Mouse (Mus musculus) midbrain, embryonic 16.5 days (tissue): ENCODE results near the gene Mon2. TPM values are rescaled to one million over a fixed set of nuclear protein-coding genes. Genes with fewer than 3 reads are reported as not detected.
"Not testable (repeated sequence)": the region's sequence is repeated elsewhere in the genome, so short reads cannot be mapped to it uniquely, and the experiment has no call there.

Experiments used
- ATAC-seq: fragments of 200-750 bp; cut with Nextera tagmentation; 2 replicates; pipeline ENCODE4 v1.8.0; 2017; ENCODE audit warnings: moderate TSS enrichment
- H3K27ac ChIP-seq: fragments of 300-500 bp; sonication (generic); 2 replicates; pipeline ENCODE4 v1.5.1; 2014; ENCODE audit warnings: mild to moderate bottlenecking, low read length, mixed read lengths
- H3K27me3 ChIP-seq: fragments of 300-500 bp; sonication (generic); 2 replicates; pipeline ENCODE4 v1.6.1; 2014; ENCODE audit warnings: low read depth, low read length, mixed read lengths; ENCODE audit not compliant: control insufficient read depth, insufficient read depth
- H3K36me3 ChIP-seq: fragments of 300-500 bp; sonication (generic); 2 replicates; pipeline ENCODE4 v1.6.1; 2014; ENCODE audit warnings: mild to moderate bottlenecking, low read length, moderate library complexity, mixed read lengths; ENCODE audit not compliant: control insufficient read depth, insufficient read depth
- H3K4me1 ChIP-seq: fragments of 300-500 bp; sonication (generic); 2 replicates; pipeline ENCODE4 v1.6.1; 2014; ENCODE audit warnings: mild to moderate bottlenecking, low read length, mixed read lengths; ENCODE audit not compliant: control insufficient read depth, insufficient read depth
- H3K4me2 ChIP-seq: fragments of 300-500 bp; sonication (generic); 2 replicates; pipeline ENCODE4 v1.6.1; 2014; ENCODE audit warnings: mild to moderate bottlenecking, low read length, mixed read lengths
- H3K4me3 ChIP-seq: fragments of 300-500 bp; sonication (generic); 2 replicates; pipeline ENCODE4 v1.5.1; 2014; ENCODE audit warnings: low read depth, mild to moderate bottlenecking, low read length, moderate library complexity, mixed read lengths
- H3K9ac ChIP-seq: fragments of 300-500 bp; sonication (generic); 2 replicates; pipeline ENCODE4 v1.6.1; 2014; ENCODE audit warnings: low read depth, low read length, mixed read lengths
- H3K9me3 ChIP-seq: fragments of 300-500 bp; sonication (generic); replicated peaks from 2 replicates; pipeline ENCODE4 v1.6.1; 2014; ENCODE audit warnings: mild to moderate bottlenecking, low read length, mixed read lengths; ENCODE audit not compliant: control insufficient read depth, poor library complexity, severe bottlenecking
- WGBS: fragments of 180-500 bp; shearing (Covaris S2); extraction: QIAGEN DNeasy Blood & Tissue Kit; methylation state at CpG from one replicate; pipeline ENCODE4 v1.1.7; 2014; 5-methylcytosine and 5-hydroxymethylcytosine counted together
- polyA plus RNA-seq: library from polyadenylated mRNA; unstranded; fragments of >200 nt; fragmentation: Nextera tagmentation; extraction: Ambion mirVana; gene quantifications from 2 replicates; pipeline ENCODE4 v1.2.1, GENCODE M21; 2015

The Mon2 gene
- polyA plus RNA-seq, 1 experiment from 2014 or later, result 23.2 TPM

GRCm38 (mm10) chr10:122970188-122970587 is 106.1 kb downstream of the Mon2 start:
- no peak overlapping the region for H3K27ac ChIP-seq
- no peaks in the 10 kb centered on the region for H3K4me1 ChIP-seq
- H3K9ac ChIP-seq, result no peak overlapping the region
- H3K27me3 ChIP-seq, result no peaks in the 10 kb centered on the region
- H3K9me3 ChIP-seq, result no peaks in the 10 kb centered on the region
- H3K4me3 ChIP-seq, result no peak overlapping the region
- H3K36me3 ChIP-seq, result no peaks in the 10 kb centered on the region
- ATAC-seq, result no peak
- 91% methylated on average over 7 of the region's 7 CpGs for WGBS
- H3K4me2 ChIP-seq, result no peak overlapping the region

- peaks cover 14% of the 10 kb centered on the region for H3K4me1 ChIP-seq
- no peak overlapping the region for H3K9ac ChIP-seq
- no peak overlapping the region for H3K27ac ChIP-seq
- no peak overlapping the region for H3K4me2 ChIP-seq
- no peaks in the 10 kb centered on the region for H3K9me3 ChIP-seq
- no peaks in the 10 kb centered on the region for H3K36me3 ChIP-seq
- no peak overlapping the region for H3K4me3 ChIP-seq
- no peak for ATAC-seq
- no peaks in the 10 kb centered on the region for H3K27me3 ChIP-seq
- WGBS, result 84% methylated on average over 7 of the region's 7 CpGs
Measured at GRCm38 (mm10) chr10:122966421-122966820, 109.9 kb downstream of the Mon2 start.

- not testable (repeated sequence) for H3K9me3 ChIP-seq, H3K36me3 ChIP-seq, H3K27ac ChIP-seq, H3K9ac ChIP-seq, ATAC-seq, H3K4me3 ChIP-seq, H3K4me2 ChIP-seq, H3K27me3 ChIP-seq
- 54% methylated on average over 4 of the region's 5 CpGs for WGBS
- H3K4me1 ChIP-seq, result peaks cover 16% of the 10 kb centered on the region
Measured at GRCm38 (mm10) chr10:122965650-122966049, 110.7 kb downstream of the Mon2 start.

GRCm38 (mm10) chr10:122964241-122964636 is 112.1 kb downstream of the Mon2 start:
- no peaks in the 10 kb centered on the region for H3K9me3 ChIP-seq
- no peak overlapping the region for H3K4me3 ChIP-seq
- H3K9ac ChIP-seq, result no peak overlapping the region; the same call in 1 of the 2 replicates
- no peaks in the 10 kb centered on the region for H3K36me3 ChIP-seq
- ATAC-seq, result peak; percentile 55; the same call in 1 of the 2 replicates
- peak overlapping the region; percentile 51 for H3K4me2 ChIP-seq
- peaks cover 16% of the 10 kb centered on the region for H3K4me1 ChIP-seq
- no peaks in the 10 kb centered on the region for H3K27me3 ChIP-seq
- WGBS, result 13% methylated on average over 4 of the region's 4 CpGs
- H3K27ac ChIP-seq, result peak overlapping the region; percentile 20

DNA sequence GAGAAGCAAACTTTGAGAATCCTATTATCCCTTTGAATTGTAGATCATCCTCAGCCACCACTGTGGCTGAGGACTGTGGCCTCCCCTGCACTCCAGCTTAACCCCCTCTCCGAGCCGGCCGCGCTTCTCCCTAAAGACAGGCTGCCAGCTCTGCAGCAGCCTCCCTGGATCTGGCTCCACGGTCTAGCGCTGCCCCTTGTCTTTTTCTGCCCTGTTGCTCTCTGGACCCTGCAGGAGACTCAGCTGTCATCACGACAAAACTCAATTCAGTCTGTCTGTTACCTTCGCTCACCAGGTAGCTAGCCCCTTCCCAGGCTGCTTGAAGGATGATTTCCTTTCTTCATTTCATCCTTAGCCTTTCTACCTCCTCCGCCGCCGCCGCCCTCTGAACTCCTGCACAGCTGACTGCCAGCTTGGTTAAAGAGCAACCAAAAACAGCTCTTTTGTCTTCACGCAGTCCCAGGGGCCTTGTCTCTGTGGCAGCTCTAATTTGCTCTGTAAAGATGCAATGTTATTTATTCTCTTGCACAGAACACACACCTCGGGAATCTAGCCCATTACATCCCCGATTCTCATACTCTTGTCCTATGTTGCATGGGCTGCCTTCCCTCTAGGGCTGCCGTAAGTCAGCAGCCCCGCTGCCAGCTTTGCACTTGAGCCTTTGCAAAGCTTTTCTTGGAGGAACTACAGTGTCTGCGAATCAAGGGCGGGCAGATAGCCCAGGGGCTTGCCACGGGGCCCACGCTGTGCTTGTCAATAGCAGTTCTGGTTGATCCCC is 112.7 kb downstream of the Mon2 start:
- no peaks in the 10 kb centered on the region for H3K27me3 ChIP-seq
- peaks cover 16% of the 10 kb centered on the region for H3K4me1 ChIP-seq
- peak overlapping the region; percentile 20 for H3K27ac ChIP-seq
- ATAC-seq, result peak; percentile 76
- H3K4me3 ChIP-seq, result peak overlapping the region; percentile 14; the same call in 1 of the 2 replicates
- under 1% methylated on average over 21 of the region's 21 CpGs for WGBS
- peak overlapping the region; percentile 27; the same call in 1 of the 2 replicates for H3K9ac ChIP-seq
- H3K4me2 ChIP-seq, result peak overlapping the region; percentile 51
- no peaks in the 10 kb centered on the region for H3K9me3 ChIP-seq
- H3K36me3 ChIP-seq, result no peaks in the 10 kb centered on the region

DNA sequence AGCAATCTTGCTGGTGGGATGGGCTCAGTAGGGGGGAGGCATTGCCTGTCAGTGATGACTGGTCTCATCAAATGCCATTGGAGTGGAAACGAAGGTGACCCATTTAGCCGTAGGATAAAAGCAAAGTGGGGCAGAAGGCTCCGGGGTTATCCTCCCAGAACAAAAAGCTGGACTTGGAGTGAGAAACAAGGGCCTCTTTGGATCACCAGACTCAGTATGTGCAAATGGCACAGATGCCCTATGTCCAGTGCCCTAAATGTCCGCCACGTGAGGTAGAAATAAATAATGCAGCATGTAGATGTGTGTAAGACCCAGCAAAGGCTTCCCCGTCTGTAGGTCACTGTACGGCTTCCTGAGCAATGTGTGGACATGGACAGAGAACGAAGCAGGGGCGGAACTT is 113.7 kb downstream of the Mon2 start:
- no peak overlapping the region for H3K9ac ChIP-seq
- H3K27me3 ChIP-seq, result no peaks in the 10 kb centered on the region
- H3K4me1 ChIP-seq, result peaks cover 16% of the 10 kb centered on the region
- H3K9me3 ChIP-seq, result no peaks in the 10 kb centered on the region
- no peak for ATAC-seq
- no peak overlapping the region for H3K4me3 ChIP-seq
- 55% methylated on average over 9 of the region's 9 CpGs for WGBS
- no peak overlapping the region for H3K4me2 ChIP-seq
- no peaks in the 10 kb centered on the region for H3K36me3 ChIP-seq
- H3K27ac ChIP-seq, result no peak overlapping the region

DNA sequence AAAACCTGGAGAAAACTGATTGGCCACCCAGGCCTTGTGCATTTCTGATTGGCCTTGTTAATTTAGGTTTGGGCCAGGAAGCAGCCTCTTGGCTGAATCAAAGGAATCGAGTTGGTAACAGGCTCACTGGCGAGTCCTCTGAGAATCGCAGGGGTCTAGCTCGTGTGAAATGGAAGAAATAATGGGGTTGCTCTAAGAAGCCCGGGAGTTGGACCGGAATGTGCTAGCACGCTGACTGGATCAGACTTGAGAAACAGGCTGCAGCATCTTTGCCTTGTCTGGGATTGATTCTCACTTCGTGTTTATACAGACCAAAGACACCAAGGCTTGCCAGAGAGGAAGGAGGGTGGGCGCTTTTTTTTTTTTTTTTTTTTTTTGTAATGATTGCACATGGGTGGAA is 114.8 kb downstream of the Mon2 start:
- no peak overlapping the region for H3K4me2 ChIP-seq
- WGBS, result 60% methylated on average over 9 of the region's 9 CpGs
- no peaks in the 10 kb centered on the region for H3K9me3 ChIP-seq
- no peak overlapping the region for H3K9ac ChIP-seq
- ATAC-seq, result no peak
- H3K36me3 ChIP-seq, result no peaks in the 10 kb centered on the region
- no peaks in the 10 kb centered on the region for H3K27me3 ChIP-seq
- H3K4me1 ChIP-seq, result peaks cover 16% of the 10 kb centered on the region
- no peak overlapping the region for H3K4me3 ChIP-seq
- H3K27ac ChIP-seq, result no peak overlapping the region

DNA sequence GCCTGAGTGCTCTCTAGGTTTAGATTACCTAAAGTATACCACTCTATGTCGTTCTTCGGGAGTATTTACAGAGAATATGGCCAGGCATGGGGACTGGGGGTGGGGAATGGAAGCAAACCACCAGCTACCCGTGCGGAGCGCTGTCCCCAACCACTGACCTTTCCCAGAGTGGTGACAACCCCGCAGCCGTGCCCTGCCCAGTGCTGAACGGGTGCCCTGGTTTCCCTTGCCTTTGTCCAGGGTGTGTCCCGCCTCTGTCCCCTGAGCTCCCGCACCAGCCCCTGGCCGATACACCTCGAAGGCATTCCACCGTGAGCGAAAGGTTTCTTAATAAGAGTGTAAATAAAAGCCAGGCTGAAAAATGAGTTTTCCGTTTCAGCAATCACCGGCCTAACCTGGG is 115.6 kb downstream of the Mon2 start:
- 68% methylated on average over 16 of the region's 16 CpGs for WGBS
- no peak for ATAC-seq
- no peak overlapping the region for H3K4me2 ChIP-seq
- H3K4me1 ChIP-seq, result peaks cover 16% of the 10 kb centered on the region
- H3K4me3 ChIP-seq, result no peak overlapping the region
- H3K27ac ChIP-seq, result no peak overlapping the region
- no peak overlapping the region for H3K9ac ChIP-seq
- H3K36me3 ChIP-seq, result no peaks in the 10 kb centered on the region
- no peaks in the 10 kb centered on the region for H3K9me3 ChIP-seq
- H3K27me3 ChIP-seq, result no peaks in the 10 kb centered on the region

DNA sequence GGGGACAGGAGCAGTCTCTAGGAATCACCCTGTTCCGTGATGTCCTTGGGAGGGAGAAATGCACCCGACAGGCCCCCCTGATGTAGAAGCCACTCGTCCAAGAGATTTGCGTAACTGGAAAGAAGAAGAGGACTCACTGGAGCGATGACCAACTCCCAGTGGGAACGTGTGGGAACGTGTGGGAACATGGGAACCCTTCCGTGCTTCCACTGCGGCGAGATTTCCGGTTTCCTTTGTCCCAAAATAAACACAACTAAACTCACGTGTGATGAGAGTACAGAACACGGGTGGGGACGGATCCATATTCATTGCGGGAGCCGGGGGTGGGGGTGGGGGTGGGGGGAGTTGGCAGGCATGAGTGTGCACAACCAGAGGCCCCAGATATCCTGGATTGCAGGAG is 116.1 kb downstream of the Mon2 start:
- Histone ChIP-seq H3K9ac (no peak overlapping the region), H3K36me3 (no peaks in the 10 kb centered on the region), H3K4me2 (no peak overlapping the region), H3K4me1 (peaks cover 16% of the 10 kb centered on the region), H3K9me3 (no peaks in the 10 kb centered on the region), H3K27me3 (no peaks in the 10 kb centered on the region), H3K4me3 (no peak overlapping the region), H3K27ac (no peak overlapping the region)
- 85% methylated on average over 16 of the region's 16 CpGs for WGBS
- ATAC-seq, result no peak
